Mouse (Mus musculus): ENCODE results near the gene Spata13.

Spata13 gene

DNA sequence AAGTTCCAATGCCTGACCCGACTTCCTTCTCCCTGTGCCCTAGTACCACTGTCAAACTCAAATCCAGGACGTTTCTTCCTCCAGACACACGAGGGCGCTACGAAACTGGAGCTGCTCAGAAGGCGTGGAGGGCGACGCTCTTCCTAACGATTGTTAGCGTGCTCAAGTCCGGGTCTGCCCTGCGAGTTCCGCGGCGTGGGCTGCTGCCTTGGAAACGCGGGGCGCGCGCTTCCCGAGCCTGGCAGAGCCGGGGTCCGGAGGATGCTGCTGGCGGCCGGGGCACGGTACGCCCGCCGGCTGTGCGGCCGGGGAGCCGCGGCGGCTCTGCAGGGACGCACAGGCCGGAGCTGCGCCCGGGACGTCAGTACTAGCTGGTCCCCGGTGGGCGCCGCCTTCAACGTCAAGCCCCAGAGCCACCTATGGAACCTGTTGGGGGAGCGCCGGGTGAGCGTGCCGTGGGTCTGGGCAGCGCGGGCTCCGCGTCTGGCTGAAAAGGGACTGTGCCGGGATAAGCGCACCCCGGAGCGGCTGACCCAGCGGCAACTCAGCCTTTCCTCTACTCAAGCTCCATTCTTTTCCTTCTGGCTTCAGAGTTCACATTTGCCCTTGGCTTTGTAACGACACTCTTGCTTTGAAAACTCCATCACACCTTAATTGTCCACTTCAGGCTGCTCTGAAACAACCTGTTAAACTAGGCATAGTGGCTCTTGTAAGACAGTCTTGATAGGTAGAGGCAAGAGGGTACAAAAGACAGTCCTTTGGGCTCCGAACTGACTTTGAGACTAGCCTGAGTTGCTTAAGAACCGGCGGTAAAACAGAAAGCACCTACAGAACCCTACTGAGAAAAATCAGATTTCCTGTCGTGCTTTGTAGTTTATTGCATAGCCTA is 150.9 kb downstream of the Spata13 start, which contains the start of gene Mipep:
Mipep (plus strand) TSS at position 147 of the 889 bp plus-strand sequence.
- DNase-seq (ENCODE audit: low spot score), result peak; percentile 68

- DNase-seq (ENCODE audit: low spot score), result no peak
Measured at GRCm38 (mm10) chr14:60790103-60790502, 156.3 kb downstream of the Spata13 start.

DNA sequence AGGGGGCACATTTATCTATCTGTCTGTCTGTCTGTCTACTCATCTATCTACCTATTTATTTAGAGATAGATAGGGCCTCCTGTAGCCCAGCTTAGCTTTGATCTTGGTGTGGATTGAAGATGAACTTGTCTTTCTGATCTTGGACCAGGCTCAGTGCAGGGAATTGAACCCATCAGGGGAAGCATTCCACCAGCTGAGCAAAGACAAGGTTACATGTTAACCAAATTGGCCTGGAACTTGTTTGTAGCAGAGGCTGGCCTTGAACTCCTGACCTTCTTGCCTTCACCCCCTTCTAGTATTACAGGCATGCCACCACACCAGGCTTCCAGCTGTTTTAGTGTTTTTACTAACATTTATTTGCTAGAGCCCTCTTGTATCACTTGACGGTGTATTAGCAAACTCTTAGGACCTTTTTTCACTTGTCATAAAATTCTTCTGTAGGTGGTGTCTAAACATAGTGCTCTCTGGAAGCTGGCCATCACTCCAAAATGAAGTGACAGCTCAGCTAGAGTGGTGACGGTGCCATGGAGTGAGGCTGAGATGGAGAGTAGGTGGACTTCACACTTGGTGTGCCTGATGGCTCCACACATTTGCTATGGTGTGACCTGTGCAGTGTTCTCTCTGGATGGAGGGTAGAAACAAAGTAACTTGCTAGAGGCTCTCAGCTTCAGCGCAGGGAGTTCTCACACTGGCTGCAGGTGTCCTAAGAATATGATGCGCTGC is 163.0 kb downstream of the Spata13 start:
- no peak for DNase-seq (ENCODE audit: low spot score)

DNA sequence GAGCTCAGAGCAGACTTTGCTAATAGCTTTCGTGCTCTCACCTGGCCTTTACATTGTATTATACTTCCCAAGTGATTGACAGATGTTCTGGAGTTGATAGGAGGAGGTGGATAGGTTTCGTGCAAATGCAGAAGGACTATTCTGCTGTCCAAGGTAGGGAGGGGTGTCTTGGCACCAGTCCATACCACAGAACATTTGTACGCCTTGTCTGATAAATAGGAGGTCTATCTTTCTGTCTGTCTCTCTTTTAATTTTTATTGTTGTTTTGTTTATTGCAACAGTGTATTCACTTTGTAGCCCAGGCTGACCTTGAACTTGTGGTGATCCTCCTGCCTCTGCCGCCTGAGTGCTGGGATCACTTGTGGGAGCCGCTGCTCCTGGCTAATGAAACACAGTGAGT is 163.8 kb downstream of the Spata13 start:
- DNase-seq (ENCODE audit: low spot score), result no peak

DNA sequence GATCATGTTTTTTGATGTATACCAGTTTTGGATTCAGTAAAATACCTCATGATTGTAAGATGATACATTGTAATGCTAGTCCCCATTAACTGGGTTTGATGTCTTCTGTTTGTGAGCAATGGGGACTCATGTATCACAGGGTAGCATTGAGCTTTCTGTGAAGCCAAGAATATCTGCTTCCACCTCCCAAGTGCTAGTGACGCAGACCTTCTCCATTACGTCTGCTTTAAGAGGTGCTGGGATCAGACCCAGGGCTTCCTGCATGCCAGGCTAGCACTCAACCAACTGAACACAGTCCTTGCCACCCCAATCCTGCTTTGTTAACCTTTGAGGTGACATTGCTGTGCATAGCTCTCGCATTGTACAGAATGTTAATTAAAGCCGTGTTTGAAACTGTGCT is 164.9 kb downstream of the Spata13 start:
- DNase-seq (ENCODE audit: low spot score), result no peak

DNA sequence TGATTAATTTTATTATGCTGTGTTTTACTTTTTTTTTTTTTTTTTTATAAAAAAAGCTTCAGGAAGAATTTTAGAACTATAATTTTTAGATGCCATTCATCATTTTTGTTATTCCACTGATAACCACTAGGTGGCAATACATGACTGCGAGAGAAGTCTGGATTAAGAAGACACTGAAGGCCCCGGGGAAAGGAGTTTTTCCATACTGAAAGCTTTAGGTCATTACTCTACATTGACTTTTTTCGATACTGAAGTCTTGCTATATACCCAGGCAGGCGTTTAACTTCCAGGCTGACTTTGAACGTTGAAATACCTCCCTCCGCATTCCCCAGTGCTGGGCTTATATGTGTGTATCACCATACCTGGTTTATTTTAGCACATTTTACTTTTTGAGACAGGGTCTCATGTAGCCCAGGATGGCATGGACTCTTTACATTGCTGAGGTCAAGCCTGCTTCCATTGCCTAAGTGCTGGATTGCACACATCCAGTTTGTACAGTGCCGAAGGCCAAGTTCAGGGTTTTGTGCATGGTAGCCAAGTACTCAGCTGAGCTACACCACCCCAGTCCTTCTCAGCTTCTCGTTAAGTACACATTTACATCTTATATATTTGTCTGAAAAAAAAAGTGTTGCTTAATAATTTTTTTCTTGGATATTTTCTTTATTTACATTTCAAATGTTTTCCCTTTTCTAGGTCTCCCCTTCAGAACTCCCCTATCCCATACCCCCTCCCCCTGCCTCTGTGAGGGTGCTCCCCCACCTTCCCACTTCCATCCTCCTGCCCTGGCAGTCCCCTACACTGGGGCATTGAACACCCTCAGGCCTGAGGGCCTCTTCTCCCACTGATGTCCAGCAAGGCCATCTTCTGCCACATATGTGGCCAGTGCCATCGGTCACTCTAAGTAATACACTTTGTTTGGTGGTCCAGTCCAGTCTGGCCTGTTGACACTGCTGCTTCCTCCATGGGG is 166.2 kb downstream of the Spata13 start:
- no peak for DNase-seq (ENCODE audit: low spot score)

DNA sequence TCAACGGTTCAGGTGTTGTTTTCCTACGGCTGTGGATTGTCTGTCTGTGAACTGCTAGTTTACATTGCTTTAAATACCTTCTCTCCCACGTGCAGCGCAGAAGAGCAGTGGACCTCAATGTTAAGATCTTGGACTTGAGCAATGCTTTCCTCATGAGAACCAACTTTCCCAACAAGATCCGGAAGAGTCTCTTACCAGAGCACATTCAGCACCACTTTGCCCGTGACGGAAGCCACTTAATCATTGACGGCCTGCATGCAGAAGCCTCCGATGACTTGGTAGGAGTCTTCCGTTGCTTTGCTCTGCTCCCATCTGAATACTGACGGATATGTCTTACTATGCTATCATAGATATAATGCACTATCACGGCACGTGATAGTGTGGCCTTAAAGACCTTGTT is 168.2 kb downstream of the Spata13 start:
- no peak for DNase-seq (ENCODE audit: low spot score)

- DNase-seq (ENCODE audit: low spot score), result no peak
Measured at GRCm38 (mm10) chr14:60804978-60805377, 171.2 kb downstream of the Spata13 start.

DNA sequence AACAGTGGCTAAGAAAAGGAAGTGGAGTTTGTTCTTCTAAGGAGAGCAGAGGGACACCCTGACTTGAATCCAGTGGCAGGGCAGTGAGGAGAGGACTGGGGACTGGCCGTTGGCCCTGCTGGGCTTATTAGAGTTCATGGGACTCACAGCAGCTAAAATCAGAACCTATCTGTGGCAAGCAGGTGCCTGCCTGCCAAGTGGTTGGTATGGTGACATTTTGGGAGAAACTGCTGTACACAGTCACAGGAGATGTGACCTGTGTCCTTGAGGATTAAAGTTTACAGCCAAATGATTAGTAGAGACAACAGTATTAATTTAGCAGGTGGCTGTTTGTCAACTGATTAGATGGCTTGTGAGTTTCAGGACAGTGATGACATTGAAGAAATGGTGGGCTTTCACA is 172.1 kb downstream of the Spata13 start:
- no peak for DNase-seq (ENCODE audit: low spot score)

DNA sequence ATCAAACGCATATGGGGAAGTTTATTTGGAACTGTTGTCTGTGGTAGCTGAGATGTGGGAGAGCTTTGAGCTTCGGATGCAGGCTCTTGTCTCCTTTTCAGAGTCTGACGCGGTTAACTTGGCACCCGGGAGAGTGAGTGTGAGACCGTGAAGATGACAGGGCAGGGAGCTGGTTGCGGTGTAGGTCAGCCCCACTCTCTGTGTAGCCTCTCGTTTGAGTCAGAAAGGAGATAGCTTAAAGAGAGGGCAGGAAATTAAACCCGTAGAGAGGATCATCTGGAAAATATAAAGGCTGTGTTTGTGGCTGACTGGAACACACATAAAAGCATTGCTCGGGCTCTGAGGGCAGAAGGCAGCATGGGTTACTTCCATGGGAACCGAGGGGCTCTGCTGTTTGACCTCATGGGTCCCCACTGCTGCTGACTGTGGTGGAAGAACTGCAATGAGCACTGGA is 173.1 kb downstream of the Spata13 start:
- no peak for DNase-seq (ENCODE audit: low spot score)

DNA sequence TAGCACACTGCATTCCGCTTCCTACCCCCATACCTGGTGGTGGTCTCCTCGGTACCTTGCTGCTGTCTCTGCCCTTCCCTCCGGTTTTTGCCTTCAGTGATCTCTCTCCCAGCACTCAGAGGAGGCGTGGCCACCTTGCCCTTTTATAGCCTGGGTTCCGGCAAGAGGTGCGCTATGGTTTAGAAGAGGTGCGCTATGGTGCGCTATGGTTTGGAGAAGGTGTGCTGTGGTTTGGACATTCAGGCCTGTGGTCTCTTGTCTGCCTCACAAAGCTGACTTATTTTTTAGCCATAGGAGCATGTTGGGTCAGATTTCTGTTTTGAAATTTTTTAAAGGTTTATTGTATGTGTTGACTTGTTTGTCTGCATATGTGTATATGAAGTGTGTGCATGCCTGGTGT is 176.1 kb downstream of the Spata13 start:
- no peak for DNase-seq (ENCODE audit: low spot score)

GRCm38 (mm10) chr14:60811547-60811946 is 177.7 kb downstream of the Spata13 start:
- no peak for DNase-seq (ENCODE audit: low spot score)
